Mouse (Mus musculus) midbrain, embryonic 14.5 days (tissue): ENCODE measurements at regions not wholly inside any gene's neighbourhood (a gene's known extent, or its start where the extent isn't known, plus 50 kb on each side); places are given as distances from the start of the nearest gene placed in this dataset.
"Not testable (repeated sequence)": the region's sequence is repeated elsewhere in the genome, so short reads cannot be mapped to it uniquely, and the experiment has no call there.

Experiments
- ATAC-seq: fragments of 200-750 bp; cut with Nextera tagmentation; 2 replicates; pipeline ENCODE4 v1.8.0; 2017; ENCODE audit warnings: moderate number of reproducible peaks, moderate library complexity; ENCODE audit not compliant: low FRiP score, low TSS enrichment
- DNase-seq: peaks from one replicate; pipeline ENCODE4 v3.0.0-alpha.2; 2015
- H3K27ac ChIP-seq: fragments of 300-500 bp; sonication (generic); replicated peaks from 2 replicates; pipeline ENCODE4 v1.5.1; 2014; ENCODE audit warnings: mild to moderate bottlenecking, low read depth, low read length, moderate library complexity
- H3K27me3 ChIP-seq: fragments of 300-500 bp; sonication (generic); 2 replicates; pipeline ENCODE4 v1.6.1; 2014; ENCODE audit warnings: low read length, control low read depth, mixed read lengths; ENCODE audit not compliant: control insufficient read depth, insufficient read depth
- H3K36me3 ChIP-seq: fragments of 300-500 bp; sonication (generic); 2 replicates; pipeline ENCODE4 v1.6.1; 2014; ENCODE audit warnings: low read length, control low read depth; ENCODE audit not compliant: control insufficient read depth, insufficient read depth
- H3K4me1 ChIP-seq: fragments of 300-500 bp; sonication (generic); 2 replicates; pipeline ENCODE4 v1.6.1; 2014; ENCODE audit warnings: mild to moderate bottlenecking, antibody characterized with exemption, low read length, control low read depth; ENCODE audit not compliant: control insufficient read depth, insufficient read depth
- H3K4me2 ChIP-seq: fragments of 300-500 bp; sonication (generic); 2 replicates; pipeline ENCODE4 v1.6.1; 2014; ENCODE audit warnings: mild to moderate bottlenecking, low read length, moderate library complexity
- H3K4me3 ChIP-seq: fragments of 300-500 bp; sonication (generic); replicated peaks from 2 replicates; pipeline ENCODE4 v1.5.1; 2014; ENCODE audit warnings: low read depth, low read length
- H3K9ac ChIP-seq: fragments of 300-500 bp; sonication (generic); replicated peaks from 2 replicates; pipeline ENCODE4 v1.6.1; 2014; ENCODE audit warnings: mild to moderate bottlenecking, low read length, moderate library complexity
- H3K9me3 ChIP-seq: fragments of 300-500 bp; sonication (generic); 2 replicates; pipeline ENCODE4 v1.6.1; 2016; ENCODE audit warnings: low read length, control low read depth, mixed read lengths; ENCODE audit not compliant: control insufficient read depth
- WGBS: fragments of 180-500 bp; shearing (Covaris S2); extraction: QIAGEN DNeasy Blood & Tissue Kit; methylation state at CpG from one replicate; pipeline ENCODE4 v1.1.7; 2014; 5-methylcytosine and 5-hydroxymethylcytosine counted together

DNA sequence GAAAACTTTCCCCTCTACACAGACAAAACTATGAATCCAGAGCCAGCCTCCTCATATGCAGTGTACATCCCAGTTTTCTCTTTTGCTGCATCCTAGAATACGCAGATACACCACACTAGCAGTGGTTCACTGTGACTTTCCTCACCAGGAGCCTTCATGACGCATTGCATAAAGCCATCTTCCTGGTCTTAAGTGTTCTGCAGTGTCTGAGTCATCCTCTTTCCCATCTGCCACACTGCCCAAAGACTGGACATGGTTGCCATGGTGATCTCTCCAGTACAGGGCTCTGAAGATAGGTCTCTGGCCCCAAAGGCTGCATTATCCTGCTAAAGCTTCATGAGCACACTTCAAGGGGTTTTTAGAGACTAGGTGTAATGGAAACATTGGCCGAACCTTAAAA is 65.8 kb downstream of the 1700018G05Rik start:
- ATAC-seq, H3K4me2 ChIP-seq, H3K4me3 ChIP-seq, H3K9me3 ChIP-seq, H3K36me3 ChIP-seq, H3K27me3 ChIP-seq, H3K27ac ChIP-seq, DNase-seq, H3K9ac ChIP-seq, H3K4me1 ChIP-seq: not testable (repeated sequence)
- WGBS: 90% methylated on average over 1 of the region's 3 CpGs
